In genomic region chr9:22260092-22260422, GRCm38 (mm10) we compare ENCODE assay signal across 8 mouse cellular contexts. TPM values are rescaled to one million over a fixed set of nuclear protein-coding genes. Genes with fewer than 3 reads are reported as not detected.
A peak's percentile ranks its signal among the peaks of the same experiment; 100 is the strongest.
DNase-seq lines count a peak whose midpoint lies in the region; ATAC-seq and TF ChIP-seq lines count a peak whose summit lies in the region.

No protein-coding gene starts in this region.

- H3K27ac ChIP-seq in heart, embryonic 15.5 days = no peak overlapping the region
- H3K27ac ChIP-seq in bone marrow macrophage, adult 2 months (ENCODE audit: insufficient read depth, low read depth, low read length) = no peak overlapping the region
- H3K27ac ChIP-seq in hindbrain, embryonic 11.5 days (ENCODE audit: low read depth, low read length) = no peak overlapping the region
- no peak overlapping the region for H3K27ac ChIP-seq in midbrain, embryonic 10.5 days (replicated peaks)

- no peaks in the 10 kb centered on the region for H3K9me3 ChIP-seq in heart, embryonic 15.5 days (replicated peaks)
- 0 out of 2 replicates have a peak, but pooled peaks cover 3% of the 10 kb centered on the region for H3K9me3 ChIP-seq in hindbrain, embryonic 11.5 days (ENCODE audit: control insufficient read depth, low read length)
- H3K9me3 ChIP-seq in midbrain, embryonic 10.5 days (replicated peaks) = peaks cover 14% of the 10 kb centered on the region

- no peak overlapping the region for H3K9ac ChIP-seq in heart, embryonic 15.5 days
- H3K9ac ChIP-seq in hindbrain, embryonic 11.5 days (ENCODE audit: low read depth, low read length) = no peak overlapping the region

- no peak for DNase-seq in heart, postnatal 4 days
- DNase-seq in hindbrain, embryonic 11.5 days (ENCODE audit: low spot score) = no peak
- DNase-seq in midbrain, embryonic 10.5 days (ENCODE audit: low spot score) = no peak
- no peak for DNase-seq in gastrocnemius, postnatal 36 days
- DNase-seq in cerebellum, postnatal 4 days (ENCODE audit: low spot score in 2 of 2) = no peak
- no peak for DNase-seq in left cerebral cortex, adult 9 months (ENCODE audit: low spot score in 2 of 2)

- H3K27me3 ChIP-seq in heart, embryonic 15.5 days = no peaks in the 10 kb centered on the region
- no peaks in the 10 kb centered on the region for H3K27me3 ChIP-seq in hindbrain, embryonic 11.5 days (ENCODE audit: control insufficient read depth, insufficient read depth, low read length)
- no peaks in the 10 kb centered on the region for H3K27me3 ChIP-seq in midbrain, embryonic 10.5 days (ENCODE audit: low read depth, poor library complexity, severe bottlenecking)

- no peak for ATAC-seq in heart, embryonic 15.5 days (replicated peaks; ENCODE audit: insufficient number of reproducible peaks, insufficient read depth, low FRiP score, low read depth)
- ATAC-seq in hindbrain, embryonic 11.5 days (ENCODE audit: low FRiP score) = no peak

- H3K4me3 ChIP-seq in heart, embryonic 15.5 days = peak overlapping the region; percentile 69
- H3K4me3 ChIP-seq in bone marrow macrophage, adult 2 months (ENCODE audit: insufficient read depth, low read length) = peak overlapping the region; percentile 68
- peak overlapping the region; percentile 56; the same call in 1 of the 2 replicates for H3K4me3 ChIP-seq in hindbrain, embryonic 11.5 days (ENCODE audit: low read depth, low read length)
- peak overlapping the region; percentile 72 for H3K4me3 ChIP-seq in midbrain, embryonic 10.5 days

- TF ChIP-seq POLR2A in bone marrow macrophage, adult 2 months (IDR thresholded peaks at IDR 0.05; ENCODE audit: borderline replicate concordance, low read depth, low read length) = no peak

- intact Hi-C loops in gastrocnemius, postnatal 36 days (cut with DNase I) = no loop called here

- 28% methylated on average over 3 of the region's 3 CpGs for WGBS in heart, embryonic 15.5 days
- WGBS in hindbrain, embryonic 11.5 days = 36% methylated on average over 3 of the region's 3 CpGs
- 29% methylated on average over 3 of the region's 3 CpGs for WGBS in midbrain, embryonic 10.5 days

- peak overlapping the region; percentile 72 for H3K4me2 ChIP-seq in heart, embryonic 15.5 days
- H3K4me2 ChIP-seq in hindbrain, embryonic 11.5 days (replicated peaks; ENCODE audit: low read depth, low read length) = peak overlapping the region; percentile 59; the same call in 1 of the 2 replicates

- no peaks in the 10 kb centered on the region for H3K4me1 ChIP-seq in heart, embryonic 15.5 days (replicated peaks)
- H3K4me1 ChIP-seq in bone marrow macrophage, adult 2 months (ENCODE audit: control insufficient read depth, insufficient read depth, low read length) = peaks cover 5% of the 10 kb centered on the region; the same call in 1 of the 2 replicates
- no peaks in the 10 kb centered on the region for H3K4me1 ChIP-seq in hindbrain, embryonic 11.5 days (replicated peaks; ENCODE audit: control insufficient read depth, insufficient read depth, low read length)
- H3K4me1 ChIP-seq in midbrain, embryonic 10.5 days = peaks cover 7% of the 10 kb centered on the region; the same call in 1 of the 2 replicates

- H3K36me3 ChIP-seq in heart, embryonic 15.5 days = peaks cover 11% of the 10 kb centered on the region; the same call in 1 of the 2 replicates
- H3K36me3 ChIP-seq in hindbrain, embryonic 11.5 days (ENCODE audit: control insufficient read depth, insufficient read depth, low read length) = no peaks in the 10 kb centered on the region
- H3K36me3 ChIP-seq in midbrain, embryonic 10.5 days = peaks cover 34% of the 10 kb centered on the region

- no peak for TF ChIP-seq CTCF in bone marrow macrophage, adult 2 months (IDR thresholded peaks at IDR 0.05; ENCODE audit: low read depth, low read length)

RNA-seq across cellular contexts. Expression of gene Zfp599, which starts 0.4 kb away (rescaled TPM):
- polyA plus RNA-seq in heart, embryonic 15.5 days (2015; fragmentation: Nextera tagmentation; extraction: Ambion mirVana) = 3.5 and 4.3 TPM in 2 replicates
- total RNA-seq in heart, postnatal 4 days (2021) = 1 to 10 TPM; 2.0 to 2.5 TPM
- 0.31 TPM in 1 of 2 replicates, not detected in the other for polyA plus RNA-seq in bone marrow macrophage, adult 2 months (2012; ENCODE audit: insufficient read depth, insufficient read length, missing spikeins)
- polyA plus RNA-seq in hindbrain, embryonic 11.5 days (2014; fragmentation: Nextera tagmentation; extraction: Ambion mirVana) = 7.1 and 8.1 TPM in 2 replicates
- polyA plus RNA-seq in midbrain, embryonic 10.5 days (2016; fragmentation: Nextera tagmentation; extraction: Ambion mirVana) = 5.7 and 6.8 TPM in 2 replicates
- not detected for total RNA-seq in gastrocnemius, postnatal 36 days (2021)

RNA-seq across cellular contexts. Expression of gene Zfp809, which starts 34.5 kb away (rescaled TPM):
- polyA plus RNA-seq in heart, embryonic 15.5 days (2015; fragmentation: Nextera tagmentation; extraction: Ambion mirVana) = 17.8 and 22.1 TPM in 2 replicates
- 10 to 100 TPM; 28.1 to 28.4 TPM for total RNA-seq in heart, postnatal 4 days (2021)
- polyA plus RNA-seq in bone marrow macrophage, adult 2 months (2012; ENCODE audit: insufficient read depth, insufficient read length, missing spikeins) = 19.4 and 26.0 TPM in 2 replicates
- polyA plus RNA-seq in hindbrain, embryonic 11.5 days (2014; fragmentation: Nextera tagmentation; extraction: Ambion mirVana) = 11.9 and 13.4 TPM in 2 replicates
- polyA plus RNA-seq in midbrain, embryonic 10.5 days (2016; fragmentation: Nextera tagmentation; extraction: Ambion mirVana) = 10.4 and 11.6 TPM in 2 replicates
- 1 to 10 TPM; 5.9 to 6.7 TPM for total RNA-seq in gastrocnemius, postnatal 36 days (2021)

RNA-seq across cellular contexts. Expression of gene Zfp810, which starts 47.4 kb away (rescaled TPM):
- polyA plus RNA-seq in heart, embryonic 15.5 days (2015; fragmentation: Nextera tagmentation; extraction: Ambion mirVana) = 10.8 and 14.2 TPM in 2 replicates
- total RNA-seq in heart, postnatal 4 days (2021) = 10 to 100 TPM; 15.5 to 16.0 TPM
- polyA plus RNA-seq in bone marrow macrophage, adult 2 months (2012; ENCODE audit: insufficient read depth, insufficient read length, missing spikeins) = 10.7 TPM in 2 replicates
- polyA plus RNA-seq in hindbrain, embryonic 11.5 days (2014; fragmentation: Nextera tagmentation; extraction: Ambion mirVana) = 25.5 and 34.1 TPM in 2 replicates
- polyA plus RNA-seq in midbrain, embryonic 10.5 days (2016; fragmentation: Nextera tagmentation; extraction: Ambion mirVana) = 23.1 and 30.3 TPM in 2 replicates
- under 1 TPM; 0.69 to 0.72 TPM for total RNA-seq in gastrocnemius, postnatal 36 days (2021)
